Mouse (Mus musculus) hindbrain, embryonic 11.5 days (tissue): Measurements from ENCODE around the gene Cabin1. TPM values are rescaled to one million over a fixed set of nuclear protein-coding genes. Genes with fewer than 3 reads are reported as not detected.

Experiments
- ATAC-seq: fragments of 200-750 bp; cut with Nextera tagmentation; 2 replicates; pipeline ENCODE4 v1.8.0; 2017; ENCODE audit warnings: mild to moderate bottlenecking, moderate TSS enrichment, moderate library complexity; ENCODE audit not compliant: low FRiP score
- DNase-seq: peaks from one replicate; pipeline ENCODE4 v3.0.0-alpha.2; 2015; ENCODE audit warnings: low spot score
- H3K27ac ChIP-seq: fragments of 300-500 bp; sonication (generic); 2 replicates; pipeline ENCODE4 v1.5.1; 2014; ENCODE audit warnings: mild to moderate bottlenecking, low read depth, low read length
- H3K27me3 ChIP-seq: fragments of 300-500 bp; sonication (generic); 2 replicates; pipeline ENCODE4 v1.6.1; 2014; ENCODE audit warnings: mild to moderate bottlenecking, low read length, moderate library complexity, mixed read lengths; ENCODE audit not compliant: control insufficient read depth, insufficient read depth
- H3K36me3 ChIP-seq: fragments of 300-500 bp; sonication (generic); 2 replicates; pipeline ENCODE4 v1.6.1; 2014; ENCODE audit warnings: mild to moderate bottlenecking, low read length, moderate library complexity, mixed read lengths; ENCODE audit not compliant: control insufficient read depth, insufficient read depth
- H3K4me1 ChIP-seq: fragments of 300-500 bp; sonication (generic); replicated peaks from 2 replicates; pipeline ENCODE4 v1.6.1; 2014; ENCODE audit warnings: low read length, mixed read lengths; ENCODE audit not compliant: control insufficient read depth, insufficient read depth
- H3K4me2 ChIP-seq: fragments of 300-500 bp; sonication (generic); replicated peaks from 2 replicates; pipeline ENCODE4 v1.6.1; 2014; ENCODE audit warnings: mild to moderate bottlenecking, low read depth, low read length
- H3K4me3 ChIP-seq: fragments of 300-500 bp; sonication (generic); 2 replicates; pipeline ENCODE4 v1.5.1; 2014; ENCODE audit warnings: low read depth, low read length
- H3K9ac ChIP-seq: fragments of 300-500 bp; sonication (generic); 2 replicates; pipeline ENCODE4 v1.6.1; 2014; ENCODE audit warnings: low read depth, low read length
- H3K9me3 ChIP-seq: fragments of 300-500 bp; sonication (generic); 2 replicates; pipeline ENCODE4 v1.6.1; 2016; ENCODE audit warnings: low read length; ENCODE audit not compliant: control insufficient read depth
- WGBS: fragments of 180-500 bp; shearing (Covaris S2); extraction: QIAGEN DNeasy Blood & Tissue Kit; methylation state at CpG from one replicate; pipeline ENCODE4 v1.1.7; 2014; 5-methylcytosine and 5-hydroxymethylcytosine counted together
- polyA plus RNA-seq: library from polyadenylated mRNA; unstranded; fragments of >200 nt; fragmentation: Nextera tagmentation; extraction: Ambion mirVana; gene quantifications from 2 replicates; pipeline ENCODE4 v1.2.1, GENCODE M21; 2014

Cabin1 gene
- polyA plus RNA-seq, 1 experiment from 2014 or later: 40.9 TPM

DNA sequence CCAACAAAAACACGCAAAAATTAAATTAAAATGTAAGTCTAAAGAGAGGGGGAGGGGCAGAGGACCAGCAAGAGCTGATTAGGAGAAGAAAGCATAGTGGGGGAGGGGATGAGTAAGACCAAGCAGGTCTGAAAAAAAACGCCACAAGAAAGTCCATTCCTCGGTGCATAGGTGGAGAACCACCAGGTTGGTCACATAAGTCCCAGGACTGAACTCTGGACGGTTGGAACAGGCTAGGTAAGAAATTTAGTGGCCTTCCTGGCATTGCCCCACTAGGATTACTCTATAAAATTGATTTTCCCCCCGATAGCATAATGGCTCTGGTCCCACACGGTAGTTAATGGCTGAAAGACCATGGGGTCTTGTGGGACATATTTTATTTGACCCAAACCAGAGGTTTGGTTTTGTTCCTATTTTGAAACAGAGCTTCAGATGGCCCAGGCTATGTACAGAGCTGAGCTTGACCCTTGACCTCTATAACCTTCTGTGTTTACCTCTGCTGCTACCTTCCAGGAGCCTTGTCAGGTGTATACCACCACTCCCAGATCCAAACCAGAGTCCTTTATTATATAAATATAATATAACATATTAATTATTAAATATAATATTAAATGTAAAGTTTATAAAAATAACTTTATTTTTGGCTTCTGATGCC lies 25.1 kb upstream of the Cabin1 start:
- H3K4me1 ChIP-seq: no peaks in the 10 kb centered on the region
- H3K27ac ChIP-seq: no peak overlapping the region
- H3K9ac ChIP-seq: no peak overlapping the region
- H3K36me3 ChIP-seq: no peaks in the 10 kb centered on the region
- DNase-seq (no peak), ATAC-seq (no peak)
- 81% methylated on average over 6 of the region's 6 CpGs for WGBS
- no peak overlapping the region for H3K4me2 ChIP-seq
- H3K27me3 ChIP-seq: no peaks in the 10 kb centered on the region
- no peaks in the 10 kb centered on the region for H3K9me3 ChIP-seq
- H3K4me3 ChIP-seq: no peak overlapping the region

GRCm38 (mm10) chr10:75788277-75788676 lies 24.1 kb upstream of the Cabin1 start:
- DNase-seq (no peak), ATAC-seq (no peak)
- H3K4me2 ChIP-seq: no peak overlapping the region
- H3K9ac ChIP-seq: no peak overlapping the region
- no peak overlapping the region for H3K27ac ChIP-seq
- no peak overlapping the region for H3K4me3 ChIP-seq
- H3K9me3 ChIP-seq: no peaks in the 10 kb centered on the region
- H3K36me3 ChIP-seq: no peaks in the 10 kb centered on the region
- 94% methylated on average over 8 of the region's 8 CpGs for WGBS
- no peaks in the 10 kb centered on the region for H3K27me3 ChIP-seq
- H3K4me1 ChIP-seq: no peaks in the 10 kb centered on the region

DNA sequence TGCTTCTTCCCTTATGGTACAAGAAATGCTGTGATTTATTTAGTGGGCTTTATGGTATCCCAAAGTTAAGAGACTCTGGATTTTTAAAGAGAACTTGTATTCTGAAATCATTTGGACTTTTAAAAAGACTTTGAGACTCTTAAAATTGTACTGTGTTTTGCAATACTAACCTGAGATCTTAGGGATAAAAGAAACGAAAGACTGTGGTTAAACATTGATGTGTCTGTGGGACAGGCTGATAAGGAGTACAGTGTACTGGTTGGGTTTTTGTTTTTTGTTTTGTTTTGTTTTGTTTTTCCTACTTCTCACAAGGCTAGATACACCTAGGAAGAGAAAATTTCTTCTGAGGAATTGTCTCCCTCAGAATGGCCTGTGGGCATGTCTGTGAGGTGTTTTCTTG lies 21.3 kb upstream of the Cabin1 start:
- H3K9me3 ChIP-seq: no peaks in the 10 kb centered on the region
- H3K9ac ChIP-seq: no peak overlapping the region
- H3K4me2 ChIP-seq: no peak overlapping the region
- H3K36me3 ChIP-seq: no peaks in the 10 kb centered on the region
- H3K4me1 ChIP-seq: no peaks in the 10 kb centered on the region
- DNase-seq (no peak), ATAC-seq (no peak)
- H3K4me3 ChIP-seq: no peak overlapping the region
- peaks cover 9% of the 10 kb centered on the region for H3K27me3 ChIP-seq
- 80% methylated on average over 1 of the region's 1 CpGs for WGBS
- H3K27ac ChIP-seq: no peak overlapping the region

- 0 out of 2 replicates have a peak within 1 kb of the TSS, but pooled peaks have one; percentile 24 for H3K9ac ChIP-seq
- DNase-seq: peak; percentile 49
- H3K27ac ChIP-seq: no peak within 1 kb of the TSS
- no peaks in the 10 kb centered on the region for H3K36me3 ChIP-seq
- peak within 1 kb of the TSS; percentile 61 for H3K4me2 ChIP-seq
- H3K4me1 ChIP-seq: no peaks in the 10 kb centered on the region; the same call in 1 of the 2 replicates
- no peaks in the 10 kb centered on the region for H3K9me3 ChIP-seq
- peaks cover 20% of the 10 kb centered on the region for H3K27me3 ChIP-seq
- no peak for ATAC-seq
- H3K4me3 ChIP-seq: peak within 1 kb of the TSS; percentile 30
- WGBS: under 1% methylated on average over 28 of the region's 28 CpGs
These were observed 16.8 kb upstream of the Cabin1 start, which contains the start of the genes Gm20441 and Gstt3 for GRCm38 (mm10) chr10:75780769-75781578. Gene Gm20441, minus strand, starts transcription at chr10:75780954. Gene Gstt3, minus strand, starts transcription at chr10:75781414.

GRCm38 (mm10) chr10:75779206-75780174 lies 15.3 kb upstream of the Cabin1 start:
- no peak overlapping the region for H3K9ac ChIP-seq
- no peak overlapping the region for H3K4me3 ChIP-seq
- 34% methylated on average over 15 of the region's 15 CpGs for WGBS

DNA sequence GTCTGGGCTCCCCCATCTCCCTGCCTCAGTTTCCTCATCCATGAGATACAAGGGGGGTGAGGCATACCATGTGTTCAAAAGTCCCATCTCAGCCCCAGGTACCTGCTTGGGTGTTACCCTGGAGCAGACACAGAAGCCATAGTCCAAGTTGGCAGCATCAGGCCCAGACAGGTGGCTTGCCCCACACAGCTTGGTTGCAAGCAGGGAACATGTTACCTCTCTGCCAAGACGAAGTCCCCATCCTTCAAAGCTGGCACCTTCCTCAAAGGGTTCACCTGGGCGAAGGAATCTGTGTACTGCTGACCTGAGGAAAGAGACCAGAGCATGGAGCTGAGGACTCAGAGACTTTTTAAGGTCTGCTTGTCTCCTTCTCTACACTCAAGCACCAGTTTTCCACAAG lies 13.7 kb upstream of the Cabin1 start:
- ATAC-seq: no peak
- Histone ChIP-seq H3K9ac (no peak overlapping the region), H3K4me3 (no peak overlapping the region), H3K9me3 (no peaks in the 10 kb centered on the region), H3K27me3 (peaks cover 20% of the 10 kb centered on the region), H3K4me1 (no peaks in the 10 kb centered on the region; the same call in 1 of the 2 replicates), H3K36me3 (no peaks in the 10 kb centered on the region), H3K27ac (no peak overlapping the region), H3K4me2 (no peak overlapping the region)
- WGBS: 81% methylated on average over 2 of the region's 2 CpGs
- no peak for DNase-seq

More at GRCm38 (mm10) chr10:75779206-75780174, 15.3 kb upstream of the Cabin1 start:
- Histone ChIP-seq H3K27ac (no peak overlapping the region), H3K4me1 (no peaks in the 10 kb centered on the region; the same call in 1 of the 2 replicates), H3K36me3 (no peaks in the 10 kb centered on the region), H3K27me3 (peaks cover 20% of the 10 kb centered on the region), H3K9me3 (no peaks in the 10 kb centered on the region), H3K4me2 (no peak overlapping the region)
- DNase-seq: no peak
- no peak for ATAC-seq

- no peak overlapping the region for H3K9ac ChIP-seq
- H3K27ac ChIP-seq: no peak overlapping the region
- H3K4me1 ChIP-seq: peaks cover 3% of the 10 kb centered on the region; the same call in 1 of the 2 replicates
- H3K4me3 ChIP-seq: no peak overlapping the region
- WGBS: 90% methylated on average over 6 of the region's 6 CpGs
- no peak for DNase-seq
- no peak overlapping the region for H3K4me2 ChIP-seq
- H3K36me3 ChIP-seq: no peaks in the 10 kb centered on the region
- H3K9me3 ChIP-seq: no peaks in the 10 kb centered on the region
- ATAC-seq: no peak
- peaks cover 18% of the 10 kb centered on the region for H3K27me3 ChIP-seq
These were observed 12.4 kb upstream of the Cabin1 start for GRCm38 (mm10) chr10:75776562-75776961.

DNA sequence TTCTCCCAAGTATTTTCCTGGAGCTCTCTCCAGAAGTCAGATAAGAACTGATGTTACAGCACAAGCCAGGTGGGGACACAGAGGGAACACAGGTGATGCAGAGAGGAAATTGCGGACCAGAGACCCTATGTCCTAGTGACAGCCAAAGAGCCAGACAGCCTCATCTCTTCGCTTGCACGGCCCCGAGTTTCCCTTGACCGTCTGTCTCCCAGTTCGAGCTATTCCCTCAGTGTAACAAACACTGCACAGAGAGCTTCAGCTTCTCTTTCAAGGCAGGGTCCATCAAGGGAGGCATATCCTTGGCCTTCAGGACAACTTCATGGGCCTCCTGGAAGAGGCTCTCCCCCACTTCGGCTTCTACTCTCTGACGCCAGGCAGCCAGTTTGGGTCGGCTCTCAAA lies 10.4 kb upstream of the Cabin1 start:
- WGBS: 89% methylated on average over 9 of the region's 9 CpGs
- no peak for DNase-seq
- H3K4me1 ChIP-seq: 0 out of 2 replicates have a peak, but pooled peaks cover 3% of the 10 kb centered on the region
- H3K27me3 ChIP-seq: peaks cover 5% of the 10 kb centered on the region; the same call in 1 of the 2 replicates
- H3K4me2 ChIP-seq: no peak overlapping the region
- no peaks in the 10 kb centered on the region for H3K36me3 ChIP-seq
- H3K27ac ChIP-seq: no peak overlapping the region
- ATAC-seq: no peak
- H3K9ac ChIP-seq: no peak overlapping the region
- H3K9me3 ChIP-seq: no peaks in the 10 kb centered on the region
- no peak overlapping the region for H3K4me3 ChIP-seq
